Mouse (Mus musculus): Measurements from ENCODE around the gene Uck2.

GRCm38 (mm10) chr1:167290263-167290592 lies 5.1 kb upstream of the Uck2 start:
- TF ChIP-seq POLR2A (IDR thresholded peaks at IDR 0.05; ENCODE audit: control insufficient read depth, low read depth, low read length) (no peak), CTCF (IDR thresholded peaks at IDR 0.05; ENCODE audit: control insufficient read depth, insufficient read depth, insufficient replicate concordance, low read depth, low read length) (no peak)
